Mouse (Mus musculus): ENCODE data around the gene Amer1.

DNA sequence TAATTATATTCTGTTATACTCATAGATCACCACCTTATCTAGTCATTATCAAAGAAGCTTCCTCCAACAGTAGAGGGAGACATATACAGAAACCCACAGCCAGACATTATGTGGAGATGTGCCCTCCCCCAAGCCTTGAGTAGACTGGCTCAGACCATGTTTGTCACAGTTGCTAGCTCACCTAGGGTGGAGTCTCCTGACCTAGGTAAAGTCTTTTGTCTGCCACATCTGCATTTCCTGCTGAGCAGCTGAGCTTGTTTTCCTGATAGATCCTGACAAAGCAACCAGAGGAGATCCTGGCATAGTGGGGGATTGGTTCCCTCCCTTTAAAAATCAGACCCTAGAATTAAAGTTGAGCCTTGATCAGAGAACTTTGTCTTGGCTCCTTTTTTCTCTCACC, 71.6 kb downstream of the Amer1 start:
- TF ChIP-seq CTCF (IDR thresholded peaks at IDR 0.05; ENCODE audit: insufficient read depth, low read length): no peak
- TF ChIP-seq POLR2A (IDR thresholded peaks at IDR 0.05; ENCODE audit: borderline replicate concordance, extremely low read depth, low read depth, low read length): no peak
